Mouse (Mus musculus) heart, embryonic 11.5 days (tissue): Measurements from ENCODE around the gene Dlg2. TPM values are rescaled to one million over a fixed set of nuclear protein-coding genes. Genes with fewer than 3 reads are reported as not detected.

Experiments
- ATAC-seq: fragments of 200-750 bp; cut with Nextera tagmentation; replicated peaks from 2 replicates; pipeline ENCODE4 v1.8.0; 2017; ENCODE audit warnings: moderate library complexity; ENCODE audit not compliant: insufficient number of reproducible peaks, low FRiP score, low TSS enrichment
- H3K27ac ChIP-seq: fragments of 300-500 bp; sonication (generic); 2 replicates; pipeline ENCODE4 v1.5.1; 2014; ENCODE audit warnings: mild to moderate bottlenecking, low read depth, low read length
- H3K27me3 ChIP-seq: fragments of 300-500 bp; sonication (generic); 2 replicates; pipeline ENCODE4 v1.6.1; 2014; ENCODE audit warnings: mild to moderate bottlenecking, low read length, mixed read lengths; ENCODE audit not compliant: control insufficient read depth, insufficient read depth
- H3K36me3 ChIP-seq: fragments of 300-500 bp; sonication (generic); 2 replicates; pipeline ENCODE4 v1.6.1; 2014; ENCODE audit warnings: mild to moderate bottlenecking, low read length, moderate library complexity, mixed read lengths; ENCODE audit not compliant: control insufficient read depth, insufficient read depth
- H3K4me1 ChIP-seq: fragments of 300-500 bp; sonication (generic); 2 replicates; pipeline ENCODE4 v1.6.1; 2014; ENCODE audit warnings: low read length; ENCODE audit not compliant: control insufficient read depth, insufficient read depth
- H3K4me2 ChIP-seq: fragments of 300-500 bp; sonication (generic); 2 replicates; pipeline ENCODE4 v1.6.1; 2014; ENCODE audit warnings: mild to moderate bottlenecking, moderate library complexity
- H3K4me3 ChIP-seq: fragments of 300-500 bp; sonication (generic); 2 replicates; pipeline ENCODE4 v1.5.1; 2014; ENCODE audit warnings: low read depth, low read length
- H3K9ac ChIP-seq: fragments of 300-500 bp; sonication (generic); 2 replicates; pipeline ENCODE4 v1.6.1; 2014; ENCODE audit warnings: mild to moderate bottlenecking, low read depth, low read length, moderate library complexity
- H3K9me3 ChIP-seq: fragments of 300-500 bp; sonication (generic); replicated peaks from 2 replicates; pipeline ENCODE4 v1.6.1; 2016; ENCODE audit warnings: low read length; ENCODE audit not compliant: control insufficient read depth
- WGBS: fragments of 180-500 bp; shearing (Covaris S2); extraction: QIAGEN DNeasy Blood & Tissue Kit; methylation state at CpG from one replicate; pipeline ENCODE4 v1.1.7; 2014; ENCODE audit not compliant: insufficient replicate concordance; 5-methylcytosine and 5-hydroxymethylcytosine counted together
- polyA plus RNA-seq: library from polyadenylated mRNA; unstranded; fragments of >200 nt; fragmentation: Nextera tagmentation; extraction: Ambion mirVana; gene quantifications from 2 replicates; pipeline ENCODE4 v1.2.1, GENCODE M21; 2014

Dlg2 gene
- polyA plus RNA-seq, 1 experiment from 2014 or later: 8.5 TPM

DNA sequence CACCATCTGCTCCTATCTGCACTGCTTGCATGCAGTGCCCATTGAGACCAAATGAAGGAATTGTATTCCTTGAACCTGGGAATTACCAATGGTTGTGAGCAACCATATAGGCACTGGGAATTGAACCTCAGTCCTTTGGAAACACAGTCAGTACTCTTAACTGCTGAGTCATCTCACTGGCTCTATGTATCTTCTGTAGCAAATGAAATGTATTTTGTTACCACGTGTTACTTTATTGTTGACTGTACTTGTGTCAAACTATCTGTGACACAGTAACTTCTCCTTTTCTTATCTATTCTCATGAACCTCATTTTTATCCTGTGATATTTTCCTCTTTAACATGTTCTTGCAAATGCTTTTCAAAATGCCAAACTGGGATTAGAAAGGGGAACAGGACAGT is 1722.7 kb downstream of the Dlg2 start:
- H3K4me1 ChIP-seq: no peaks in the 10 kb centered on the region
- no peak overlapping the region for H3K4me2 ChIP-seq
- no peaks in the 10 kb centered on the region for H3K27me3 ChIP-seq
- no peak overlapping the region for H3K9ac ChIP-seq
- no peak overlapping the region for H3K4me3 ChIP-seq
- H3K9me3 ChIP-seq: no peaks in the 10 kb centered on the region
- no peak for ATAC-seq
- H3K27ac ChIP-seq: no peak overlapping the region
- WGBS: 65% methylated on average over 1 of the region's 1 CpGs
- H3K36me3 ChIP-seq: no peaks in the 10 kb centered on the region

DNA sequence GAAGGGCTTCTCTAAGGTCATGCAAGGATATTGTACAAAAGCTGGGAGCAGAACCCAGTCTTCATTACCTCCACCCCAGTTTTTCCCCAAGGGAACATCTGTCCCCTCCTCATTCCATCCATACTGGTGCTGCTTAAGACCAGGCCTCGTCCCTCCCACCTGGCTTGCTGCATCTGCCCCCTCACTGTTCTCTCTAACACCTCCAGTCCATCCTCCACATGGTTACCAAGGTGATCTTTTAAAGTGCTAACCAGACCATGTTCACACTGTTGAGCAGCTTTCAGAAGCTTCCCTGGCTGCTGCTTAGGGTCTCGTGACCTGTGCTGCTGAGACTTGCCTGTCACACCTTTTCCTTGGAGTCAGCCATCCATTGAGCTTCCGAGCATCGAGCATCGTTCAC is 1734.2 kb downstream of the Dlg2 start:
- Histone ChIP-seq H3K27me3 (no peaks in the 10 kb centered on the region), H3K4me1 (no peaks in the 10 kb centered on the region; the same call in 1 of the 2 replicates), H3K36me3 (no peaks in the 10 kb centered on the region), H3K4me2 (no peak overlapping the region), H3K4me3 (no peak overlapping the region), H3K9ac (no peak overlapping the region), H3K27ac (no peak overlapping the region), H3K9me3 (no peaks in the 10 kb centered on the region)
- ATAC-seq: no peak
- 81% methylated on average over 5 of the region's 5 CpGs for WGBS

DNA sequence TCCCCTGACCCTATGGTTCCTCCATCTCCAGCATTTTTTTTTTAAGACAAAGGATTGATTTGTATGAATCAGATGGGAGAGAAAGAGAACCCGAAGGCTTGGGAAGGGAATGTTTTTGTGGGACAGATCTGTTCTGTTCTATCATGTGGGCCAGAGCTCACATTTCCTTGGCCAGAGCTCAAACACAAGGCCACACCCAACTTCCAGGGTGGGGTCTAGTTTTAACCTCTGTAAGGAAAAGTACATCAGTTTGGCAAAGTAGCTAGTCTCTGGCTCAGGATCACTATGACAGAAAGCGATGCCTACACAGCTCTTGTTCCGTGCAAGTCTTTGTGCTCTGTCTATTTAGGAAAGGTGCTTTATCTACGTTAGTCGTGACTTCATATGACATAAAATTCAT is 1737.3 kb downstream of the Dlg2 start:
- no peak overlapping the region for H3K9ac ChIP-seq
- no peaks in the 10 kb centered on the region for H3K9me3 ChIP-seq
- H3K36me3 ChIP-seq: no peaks in the 10 kb centered on the region
- no peak overlapping the region for H3K4me3 ChIP-seq
- H3K27ac ChIP-seq: no peak overlapping the region
- no peaks in the 10 kb centered on the region; the same call in 1 of the 2 replicates for H3K4me1 ChIP-seq
- no peaks in the 10 kb centered on the region for H3K27me3 ChIP-seq
- ATAC-seq: no peak
- no peak overlapping the region for H3K4me2 ChIP-seq
- 81% methylated on average over 5 of the region's 5 CpGs for WGBS

GRCm38 (mm10) chr7:92218171-92218570 is 1741.7 kb downstream of the Dlg2 start:
- no peak for ATAC-seq
- Histone ChIP-seq H3K27me3 (no peaks in the 10 kb centered on the region), H3K9ac (no peak overlapping the region), H3K27ac (no peak overlapping the region), H3K4me2 (no peak overlapping the region), H3K9me3 (no peaks in the 10 kb centered on the region), H3K4me1 (no peaks in the 10 kb centered on the region; the same call in 1 of the 2 replicates), H3K36me3 (no peaks in the 10 kb centered on the region), H3K4me3 (no peak overlapping the region)

DNA sequence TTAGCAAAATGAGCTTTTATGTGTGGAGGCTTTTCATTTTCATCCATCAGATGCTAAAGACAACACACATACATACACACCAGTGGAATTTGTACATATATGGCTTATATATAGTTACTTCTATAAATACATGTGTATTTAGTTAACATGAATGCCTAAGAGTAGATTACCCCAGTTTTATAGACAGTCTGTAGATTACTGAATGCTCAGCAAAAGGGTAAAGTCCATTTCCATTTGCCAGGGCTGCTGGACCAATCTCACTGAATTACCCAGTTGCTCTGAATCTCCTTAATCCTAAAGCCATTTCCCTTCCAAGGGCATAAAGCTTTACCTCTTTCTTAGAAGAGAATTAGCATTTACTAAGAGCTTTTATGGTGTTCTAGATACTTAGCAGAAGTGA is 1744.1 kb downstream of the Dlg2 start:
- Histone ChIP-seq H3K4me1 (no peaks in the 10 kb centered on the region), H3K27ac (no peak overlapping the region), H3K36me3 (no peaks in the 10 kb centered on the region), H3K9ac (no peak overlapping the region), H3K4me3 (no peak overlapping the region), H3K9me3 (no peaks in the 10 kb centered on the region), H3K4me2 (no peak overlapping the region), H3K27me3 (no peaks in the 10 kb centered on the region)
- ATAC-seq: no peak

- no peak overlapping the region for H3K27ac ChIP-seq
Measured at GRCm38 (mm10) chr7:92234476-92235202, 1758.2 kb downstream of the Dlg2 start.

GRCm38 (mm10) chr7:92235541-92236031 is 1759.1 kb downstream of the Dlg2 start:
- no peaks in the 10 kb centered on the region for H3K27me3 ChIP-seq
- 72% methylated on average over 12 of the region's 12 CpGs for WGBS
- no peak overlapping the region for H3K4me2 ChIP-seq
- H3K27ac ChIP-seq: no peak overlapping the region
- no peak for ATAC-seq
- H3K9ac ChIP-seq: no peak overlapping the region
- H3K4me3 ChIP-seq: no peak overlapping the region
- no peaks in the 10 kb centered on the region for H3K9me3 ChIP-seq
- H3K4me1 ChIP-seq: no peaks in the 10 kb centered on the region
- H3K36me3 ChIP-seq: no peaks in the 10 kb centered on the region

More at GRCm38 (mm10) chr7:92234476-92235202, 1758.2 kb downstream of the Dlg2 start:
- Histone ChIP-seq H3K4me2 (no peak overlapping the region), H3K9me3 (no peaks in the 10 kb centered on the region), H3K9ac (no peak overlapping the region), H3K36me3 (no peaks in the 10 kb centered on the region), H3K4me1 (no peaks in the 10 kb centered on the region), H3K4me3 (no peak overlapping the region), H3K27me3 (no peaks in the 10 kb centered on the region)
- WGBS: 79% methylated on average over 11 of the region's 11 CpGs
- ATAC-seq: no peak

- Histone ChIP-seq H3K27me3 (no peaks in the 10 kb centered on the region), H3K9ac (no peak overlapping the region), H3K4me2 (no peak overlapping the region), H3K9me3 (no peaks in the 10 kb centered on the region), H3K4me3 (no peak overlapping the region), H3K27ac (no peak overlapping the region), H3K4me1 (no peaks in the 10 kb centered on the region), H3K36me3 (no peaks in the 10 kb centered on the region)
- ATAC-seq: no peak
- 84% methylated on average over 2 of the region's 2 CpGs for WGBS
Measured at GRCm38 (mm10) chr7:92240908-92241307, 1764.4 kb downstream of the Dlg2 start.

- 88% methylated on average over 3 of the region's 3 CpGs for WGBS
- Histone ChIP-seq H3K4me2 (no peak overlapping the region), H3K27ac (no peak overlapping the region), H3K36me3 (no peaks in the 10 kb centered on the region), H3K4me1 (no peaks in the 10 kb centered on the region), H3K27me3 (no peaks in the 10 kb centered on the region), H3K9ac (no peak overlapping the region), H3K4me3 (no peak overlapping the region), H3K9me3 (no peaks in the 10 kb centered on the region)
- no peak for ATAC-seq
Measured at GRCm38 (mm10) chr7:92247594-92247993, 1771.1 kb downstream of the Dlg2 start.
